Comparison of ENCODE assay signal across 9 mouse cellular contexts in the genomic region with DNA sequence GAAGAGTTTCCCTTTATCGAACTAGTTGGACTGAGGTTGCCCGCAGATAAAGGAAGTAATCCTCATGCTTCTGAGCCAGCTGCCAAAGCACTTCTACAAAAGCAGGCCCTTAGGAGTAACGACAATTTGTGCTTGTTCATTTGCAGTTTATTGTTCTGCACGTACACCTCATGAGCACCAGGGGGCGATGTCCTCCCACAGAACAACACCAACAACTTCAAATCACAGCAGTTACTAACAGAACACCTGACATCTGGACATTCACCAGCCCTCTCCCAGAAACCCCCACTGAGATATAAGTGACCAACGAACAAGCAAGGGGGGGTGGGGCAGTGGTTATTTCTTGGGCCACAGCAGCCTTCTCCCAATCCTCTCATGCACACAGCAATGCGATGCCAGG. TPM values are rescaled to one million over a fixed set of nuclear protein-coding genes. Genes with fewer than 3 reads are reported as not detected.
DNase-seq lines count a peak whose midpoint lies in the region; ATAC-seq and TF ChIP-seq lines count a peak whose summit lies in the region.
"Had no signal": no experiment of that assay in that cellular context is flagged by ENCODE, and none has a peak within 500 bp of the region (broad histone marks: within the 10 kb centered on the region; RNA-seq: fewer than 3 reads in every experiment).

No protein-coding gene starts in this region.

- H3K27ac ChIP-seq in neural tube, embryonic 13.5 days (replicated peaks) = peak overlapping the region; percentile 15; the same call in 1 of the 2 replicates

- intact Hi-C loops in heart, postnatal 10 days (cut with DNase I) = loop anchor here (1.0 to 5.0 kb wide), 3 partner anchors 36 to 126 kb away; a partner anchor contains a TSS

- ATAC-seq in neural tube, embryonic 13.5 days (ENCODE audit: low read depth) = peak; percentile 41

- peak; percentile 76 for TF ChIP-seq CTCF in E14TG2a.4 (conservative IDR thresholded peaks at IDR 0.05; ENCODE audit: low read length)
- peak; percentile 76 for TF ChIP-seq CTCF in lung, adult 2 months (IDR thresholded peaks at IDR 0.05; ENCODE audit: insufficient read depth, low read length)

- no peaks in the 10 kb centered on the region for H3K27me3 ChIP-seq in E14TG2a.4 (ENCODE audit: insufficient read depth, low read length)
- no peaks in the 10 kb centered on the region for H3K27me3 ChIP-seq in neural tube, embryonic 13.5 days

- peaks cover 24% of the 10 kb centered on the region for H3K9me3 ChIP-seq in E14TG2a.4 (ENCODE audit: low read length)
- H3K9me3 ChIP-seq in neural tube, embryonic 13.5 days = no peaks in the 10 kb centered on the region

- H3K4me2 ChIP-seq in neural tube, embryonic 13.5 days = no peak overlapping the region

- TF ChIP-seq POLR2A in lung, adult 2 months (IDR thresholded peaks at IDR 0.05; ENCODE audit: borderline replicate concordance, extremely low read depth, low read depth, low read length) = no peak

- H3K9ac ChIP-seq in neural tube, embryonic 13.5 days = no peak overlapping the region

- 15% methylated on average over 7 of the region's 7 CpGs for WGBS in lung, adult 2 months
- WGBS in neural tube, embryonic 13.5 days = 28% methylated on average over 7 of the region's 7 CpGs

- DNase-seq in adipocyte (ENCODE audit: low spot score) = peak; percentile 88
- DNase-seq in embryo, embryonic 11 days = peak; percentile 68
- DNase-seq in heart, postnatal 10 days = peak; percentile 71 to 79
- peak; percentile 78 for DNase-seq in kidney, postnatal 14 days
- DNase-seq in lung, adult 2 months = peak; percentile 60
- peak; percentile 44 for DNase-seq in yolk sac, embryonic 10.5 days (ENCODE audit: low spot score)

- peaks cover 29% of the 10 kb centered on the region for H3K4me1 ChIP-seq in E14TG2a.4 (replicated peaks; ENCODE audit: low read depth, low read length)
- peaks cover 3% of the 10 kb centered on the region; the same call in 1 of the 2 replicates for H3K4me1 ChIP-seq in lung, adult 2 months (ENCODE audit: control insufficient read depth, insufficient read depth, low read length)
- no peaks in the 10 kb centered on the region for H3K4me1 ChIP-seq in neural tube, embryonic 13.5 days (replicated peaks)

- H3K36me3 ChIP-seq in E14TG2a.4 (ENCODE audit: insufficient read depth, low read length) = no peaks in the 10 kb centered on the region
- peaks cover 42% of the 10 kb centered on the region for H3K36me3 ChIP-seq in neural tube, embryonic 13.5 days

- H3K4me3 ChIP-seq in E14TG2a.4 (replicated peaks; ENCODE audit: low read length) = no peak overlapping the region
- H3K4me3 ChIP-seq in lung, adult 2 months (replicated peaks; ENCODE audit: extremely low read depth, low read depth, low read length) = no peak overlapping the region
- no peak overlapping the region for H3K4me3 ChIP-seq in neural tube, embryonic 13.5 days

RNA-seq across cellular contexts. Expression of a gene that starts 5.6 kb away (rescaled TPM):
- 1 to 10 TPM; 4.8 to 5.3 TPM for total RNA-seq in heart, postnatal 10 days (2021)
- 22.2 and 35.3 TPM in 2 replicates for polyA plus RNA-seq in lung, adult 2 months (2012; rRNA removed)
- polyA plus RNA-seq in neural tube, embryonic 13.5 days (2015; fragmentation: Nextera tagmentation; extraction: Ambion mirVana) = 0.54 and 0.89 TPM in 2 replicates

RNA-seq across cellular contexts. Expression of a gene that starts 35.0 kb away (rescaled TPM):
- total RNA-seq in heart, postnatal 10 days (2021) = 10 to 100 TPM in 1 of 2 experiments, 1 to 10 TPM in 1; 9.6 to 10.7 TPM
- 10.3 and 13.8 TPM in 2 replicates for polyA plus RNA-seq in lung, adult 2 months (2012; rRNA removed)
- polyA plus RNA-seq in neural tube, embryonic 13.5 days (2015; fragmentation: Nextera tagmentation; extraction: Ambion mirVana) = 34.2 and 35.5 TPM in 2 replicates

RNA-seq across cellular contexts. Expression of a gene that starts 38.5 kb away (rescaled TPM):
- not detected for total RNA-seq in heart, postnatal 10 days (2021)
- not detected in 2 replicates for polyA plus RNA-seq in lung, adult 2 months (2012; rRNA removed)
- polyA plus RNA-seq in neural tube, embryonic 13.5 days (2015; fragmentation: Nextera tagmentation; extraction: Ambion mirVana) = 0.08 TPM in 1 of 2 replicates, not detected in the other
- polyA plus RNA-seq: large intestine, adult 2 months had no signal

RNA-seq across cellular contexts. Expression of a gene that starts 49.0 kb away (rescaled TPM):
- total RNA-seq in heart, postnatal 10 days (2021) = not detected
- polyA plus RNA-seq in lung, adult 2 months (2012; rRNA removed) = not detected in 2 replicates
- not detected in 2 replicates for polyA plus RNA-seq in neural tube, embryonic 13.5 days (2015; fragmentation: Nextera tagmentation; extraction: Ambion mirVana)
- polyA plus RNA-seq: large intestine, adult 2 months had no signal

Comparison
In these comparisons a context has a peak if more than half of its experiments do, and no peak if none do; other contexts are left out.
1. RNA of a gene that starts 5.6 kb away (polyA plus RNA-seq): 22.2 to 35.3 TPM in lung, adult 2 months; 0.54 to 0.89 TPM in neural tube, embryonic 13.5 days; every median in the first group is over 10 times any median in the second.
2. Peak in every context shown above with its lines, with median percentiles within 50 percentile points of each other: DNase-seq.